In the genomic region with DNA sequence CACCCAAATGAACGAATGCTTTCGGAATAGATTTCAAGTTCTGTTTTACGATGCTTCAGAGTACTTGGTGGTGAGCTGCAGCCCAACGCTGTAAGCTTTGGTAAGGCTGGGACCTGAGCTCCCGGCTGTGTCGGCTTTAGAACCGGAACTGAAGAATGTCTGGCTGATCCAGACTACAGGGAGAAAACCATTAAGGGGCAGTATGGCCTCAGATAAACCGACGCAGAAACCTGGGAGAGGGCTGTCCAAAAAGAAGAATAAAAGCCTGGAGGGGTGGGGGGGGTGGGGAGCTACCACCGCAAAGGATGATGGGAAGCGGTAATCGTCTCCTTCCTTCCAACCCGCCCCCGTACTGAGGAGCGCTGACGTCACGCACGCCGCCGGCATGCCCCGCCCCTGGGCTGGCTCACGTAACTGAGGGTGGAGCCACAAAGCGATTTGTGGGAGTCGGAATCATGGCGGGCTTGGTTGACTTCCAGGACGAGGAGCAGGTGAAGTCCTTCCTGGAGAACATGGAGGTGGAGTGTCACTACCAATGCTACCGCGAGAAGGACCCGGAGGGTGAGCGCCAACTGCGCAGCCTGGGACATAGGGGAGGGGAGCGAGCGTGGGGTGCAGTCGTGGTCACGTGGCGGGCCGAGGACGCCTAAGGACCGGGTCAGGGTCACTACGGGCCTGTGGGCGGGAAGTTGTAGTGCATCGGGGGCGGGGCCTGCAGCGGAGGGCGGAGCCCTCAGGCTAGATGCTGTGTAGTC, we compare ENCODE assay signal across 8 mouse cellular contexts. TPM values are rescaled to one million over a fixed set of nuclear protein-coding genes. Genes with fewer than 3 reads are reported as not detected.
DNase-seq lines count a peak whose midpoint lies in the region; ATAC-seq and TF ChIP-seq lines count a peak whose summit lies in the region.

TSS of gene Coa7 (plus strand) at position 411 of the 755 bp plus-strand sequence.

- H3K79me2 ChIP-seq in MEL (ENCODE audit: control insufficient read depth, insufficient read depth, low read length, poor library complexity) = peaks cover 3% of the 10 kb centered on the region; the same call in 1 of the 2 replicates

- peak; percentile 75 to 91 for TF ChIP-seq POLR2A in MEL (IDR thresholded peaks at IDR 0.05; ENCODE audit: control insufficient read depth in 1 of 2, insufficient read depth in 1 of 2, low read depth in 1 of 2, low read length in 2 of 2, poor library complexity in 1 of 2)
- peak; percentile 55; the same call in 1 of the 2 replicates for TF ChIP-seq POLR2A in cerebellum, adult 2 months (IDR thresholded peaks at IDR 0.05; ENCODE audit: borderline replicate concordance, insufficient read depth, low read length)

- no peaks in the 10 kb centered on the region for H3K27me3 ChIP-seq in MEL (ENCODE audit: control insufficient read depth in 1 of 2, insufficient read depth in 2 of 2, low read length in 2 of 2)
- no peaks in the 10 kb centered on the region for H3K27me3 ChIP-seq in cerebellum, adult 2 months (ENCODE audit: control insufficient read depth, insufficient read depth, low read length)
- no peaks in the 10 kb centered on the region for H3K27me3 ChIP-seq in forebrain, postnatal 0 days (ENCODE audit: insufficient read depth, low read length)
- H3K27me3 ChIP-seq in lung, embryonic 16.5 days (ENCODE audit: control insufficient read depth, insufficient read depth, low read depth, low read length) = no peaks in the 10 kb centered on the region

- H3K4me1 ChIP-seq in MEL (ENCODE audit: control insufficient read depth in 1 of 2, insufficient read depth in 2 of 2, low read length in 2 of 2) = peaks cover 12 to 17% of the 10 kb centered on the region in 2 experiments
- H3K4me1 ChIP-seq in cerebellum, adult 2 months (ENCODE audit: control insufficient read depth, insufficient read depth, low read length) = no peaks in the 10 kb centered on the region; the same call in 1 of the 2 replicates
- H3K4me1 ChIP-seq in forebrain, postnatal 0 days (ENCODE audit: insufficient read depth) = 0 out of 2 replicates have a peak, but pooled peaks cover 8% of the 10 kb centered on the region
- H3K4me1 ChIP-seq in lung, embryonic 16.5 days (replicated peaks; ENCODE audit: control insufficient read depth, insufficient read depth, low read length) = peaks cover 9% of the 10 kb centered on the region

- peak within 1 kb of the TSS; percentile 91 for H3K27ac ChIP-seq in MEL (ENCODE audit: control insufficient read depth, low read depth, low read length)
- H3K27ac ChIP-seq in cerebellum, adult 2 months (ENCODE audit: insufficient read depth, low read length) = peak within 1 kb of the TSS; percentile 94
- peak within 1 kb of the TSS; percentile 98 for H3K27ac ChIP-seq in forebrain, postnatal 0 days (ENCODE audit: low read depth, low read length)
- peak within 1 kb of the TSS; percentile 96 for H3K27ac ChIP-seq in lung, embryonic 16.5 days (ENCODE audit: low read length)

- no peak for TF ChIP-seq CTCF in MEL (IDR thresholded peaks at IDR 0.05 in 2 of 3, conservative IDR thresholded peaks at IDR 0.05 in 1 of 3; ENCODE audit: control insufficient read depth in 1 of 3, insufficient read depth in 1 of 3, low read depth in 2 of 3, low read length in 3 of 3, poor library complexity in 1 of 3, severe bottlenecking in 1 of 3)
- no peak for TF ChIP-seq CTCF in cerebellum, adult 2 months (IDR thresholded peaks at IDR 0.05; ENCODE audit: borderline replicate concordance, insufficient read depth, low read depth, low read length)
- TF ChIP-seq CTCF in forebrain, postnatal 0 days (IDR thresholded peaks at IDR 0.05; ENCODE audit: low read depth) = peak; percentile 2; the same call in 1 of the 2 replicates

- H3K4me3 ChIP-seq in MEL (ENCODE audit: control insufficient read depth in 1 of 2, insufficient read depth in 1 of 2, low read depth in 2 of 2, low read length in 2 of 2) = peak within 1 kb of the TSS; percentile 97 to 98
- peak within 1 kb of the TSS; percentile 95 for H3K4me3 ChIP-seq in cerebellum, adult 2 months (replicated peaks; ENCODE audit: insufficient read depth, low read depth, low read length)
- H3K4me3 ChIP-seq in forebrain, postnatal 0 days (ENCODE audit: low read depth, low read length) = peak within 1 kb of the TSS; percentile 82
- H3K4me3 ChIP-seq in lung, embryonic 16.5 days (ENCODE audit: low read length) = peak within 1 kb of the TSS; percentile 84

- no peak; the same call in 1 of the 2 replicates for TF ChIP-seq RAD21 in MEL (IDR thresholded peaks at IDR 0.05; ENCODE audit: low read depth, low read length)

- no peak for TF ChIP-seq EP300 in MEL (IDR thresholded peaks at IDR 0.05; ENCODE audit: low read depth in 1 of 2, low read length in 2 of 2)

- H3K9ac ChIP-seq in MEL (ENCODE audit: control insufficient read depth, low read depth, low read length, poor library complexity, severe bottlenecking) = peak within 1 kb of the TSS; percentile 89
- H3K9ac ChIP-seq in forebrain, postnatal 0 days = peak within 1 kb of the TSS; percentile 84
- peak within 1 kb of the TSS; percentile 81 for H3K9ac ChIP-seq in lung, embryonic 16.5 days (ENCODE audit: low read length)

- no peaks in the 10 kb centered on the region for H3K9me3 ChIP-seq in MEL (replicated peaks; ENCODE audit: insufficient read depth, low read length)
- no peaks in the 10 kb centered on the region for H3K9me3 ChIP-seq in forebrain, postnatal 0 days (ENCODE audit: low read length)
- H3K9me3 ChIP-seq in lung, embryonic 16.5 days (ENCODE audit: control insufficient read depth, low read length) = no peaks in the 10 kb centered on the region

- DNase-seq in MEL (ENCODE audit: low read depth, low spot score) = peak; percentile 98
- DNase-seq in cerebellum, adult 2 months = peak; percentile 96 to 99
- peak; percentile 99 for DNase-seq in forebrain, postnatal 0 days
- DNase-seq in heart, postnatal 4 days = peak; percentile 98
- peak; percentile 94 for DNase-seq in layer of hippocampus, adult 9-10 months (ENCODE audit: low spot score)
- peak; percentile 95 for DNase-seq in ovary, postnatal 10 days (ENCODE audit: low spot score)
- peak; percentile 95 to 97 for DNase-seq in thymus, postnatal 10 days (ENCODE audit: low spot score in 2 of 2)

- peak; percentile 96 for ATAC-seq in forebrain, postnatal 0 days
- ATAC-seq in lung, embryonic 16.5 days (ENCODE audit: low read depth) = peak; percentile 98

- peak within 1 kb of the TSS; percentile 61 for H3K4me2 ChIP-seq in forebrain, postnatal 0 days (ENCODE audit: low read depth)
- H3K4me2 ChIP-seq in lung, embryonic 16.5 days (ENCODE audit: low read depth, low read length) = peak within 1 kb of the TSS; percentile 75

- H3K36me3 ChIP-seq in MEL (ENCODE audit: control insufficient read depth in 1 of 2, insufficient read depth in 2 of 2, low read length in 2 of 2) = peaks cover 0 to 15% of the 10 kb centered on the region in 2 experiments; a peak in 2 of 4 replicates
- no peaks in the 10 kb centered on the region; the same call in 1 of the 2 replicates for H3K36me3 ChIP-seq in forebrain, postnatal 0 days (ENCODE audit: insufficient read depth)
- H3K36me3 ChIP-seq in lung, embryonic 16.5 days (ENCODE audit: control insufficient read depth, insufficient read depth, low read length) = peaks cover 2% of the 10 kb centered on the region; the same call in 1 of the 2 replicates

- under 1% methylated on average over 45 of the region's 45 CpGs for WGBS in cerebellum, adult 2 months
- 1% methylated on average over 45 of the region's 45 CpGs for WGBS in forebrain, postnatal 0 days
- under 1% methylated on average over 44 of the region's 45 CpGs for WGBS in lung, embryonic 16.5 days

TF ChIP-seq in MEL, 35 proteins besides CTCF, POLR2A, EP300 and RAD21 (continues in another document):
- TF ChIP-seq TBP (IDR thresholded peaks at IDR 0.05; ENCODE audit: low read depth, low read length) (peak; percentile 77), NELFE (IDR thresholded peaks at IDR 0.05; ENCODE audit: low read depth, low read length) (peak; percentile 86), POLR2AphosphoS2 (IDR thresholded peaks at IDR 0.05; ENCODE audit: low read length) (peak; percentile 59; the same call in 1 of the 2 replicates), UBTF (IDR thresholded peaks at IDR 0.05; ENCODE audit: borderline replicate concordance, insufficient read depth, low read depth, low read length) (no peak), ZMIZ1 (IDR thresholded peaks at IDR 0.05; ENCODE audit: low read depth, low read length) (0 out of 2 replicates have a peak, but pooled peaks have one; percentile 22), MEF2A (IDR thresholded peaks at IDR 0.05; ENCODE audit: extremely low read depth, insufficient replicate concordance, low read depth, low read length, poor library complexity, severe bottlenecking) (no peak), POLR2AphosphoS5 (IDR thresholded peaks at IDR 0.05; ENCODE audit: borderline replicate concordance, low read depth, low read length) (no peak), CHD2 (IDR thresholded peaks at IDR 0.05; ENCODE audit: low read length) (no peak), ZNF384 (IDR thresholded peaks at IDR 0.05; ENCODE audit: low read depth, low read length) (no peak), MAX (IDR thresholded peaks at IDR 0.05; ENCODE audit: low read length) (peak; percentile 94), USF1 (IDR thresholded peaks at IDR 0.05; ENCODE audit: low read depth, low read length) (peak; percentile 97), MYC (IDR thresholded peaks at IDR 0.05; ENCODE audit: low read depth, low read length) (peak; percentile 94), RCOR1 (IDR thresholded peaks at IDR 0.05; ENCODE audit: low read depth, low read length) (no peak), SMC3 (IDR thresholded peaks at IDR 0.05; ENCODE audit: low read depth, low read length) (no peak), BHLHE40 (IDR thresholded peaks at IDR 0.05; ENCODE audit: borderline replicate concordance, low read depth, low read length) (peak; percentile 69; the same call in 1 of the 2 replicates), NRF1 (IDR thresholded peaks at IDR 0.05; ENCODE audit: insufficient read depth, low read depth, low read length, poor library complexity, severe bottlenecking) (peak; percentile 29; the same call in 1 of the 2 replicates), USF2 (IDR thresholded peaks at IDR 0.05; ENCODE audit: borderline replicate concordance in 1 of 2, insufficient read depth in 1 of 2, low read depth in 1 of 2, low read length in 2 of 2) (peak; percentile 37 to 77; a peak in 3 of 4 replicates), SIN3A (IDR thresholded peaks at IDR 0.05; ENCODE audit: low read length) (peak; percentile 92)

RNA-seq across cellular contexts. Expression of gene Coa7, which starts in this region (rescaled TPM):
- total RNA-seq in MEL (2012; rRNA removed) = 19.8 and 23.5 TPM in 2 replicates
- polyA plus RNA-seq in MEL (2012; ENCODE audit: insufficient read depth in 1 of 2, insufficient read length in 2 of 2, low read depth in 1 of 2, low replicate concordance in 2 of 2, missing spikeins in 1 of 2) = 10 to 100 TPM; 30.5 to 39.1 TPM
- polyA plus RNA-seq in cerebellum, adult 2 months (2012; rRNA removed) = 15.9 and 16.8 TPM in 2 replicates
- total RNA-seq in forebrain, postnatal 0 days (2014; rRNA removed) = 21.6 and 22.3 TPM in 2 replicates
- polyA plus RNA-seq in forebrain, postnatal 0 days (2015; fragmentation: Nextera tagmentation; extraction: Ambion mirVana) = 59.5 and 66.0 TPM in 2 replicates
- 10 to 100 TPM; 41.1 to 46.8 TPM for total RNA-seq in heart, postnatal 4 days (2021)
- 39.2 and 43.1 TPM in 2 replicates for polyA plus RNA-seq in lung, embryonic 16.5 days (2015; fragmentation: Nextera tagmentation; extraction: Ambion mirVana)

Comparison
In these comparisons a context has a peak if more than half of its experiments do, and no peak if none do; other contexts are left out.
1. Peak in every context shown above with its lines: DNase-seq, ATAC-seq, H3K4me3 ChIP-seq and H3K27ac ChIP-seq.